Mouse (Mus musculus) forebrain, embryonic 13.5 days (tissue): ENCODE measurements around the gene Atp8a2. TPM values are rescaled to one million over a fixed set of nuclear protein-coding genes. Genes with fewer than 3 reads are reported as not detected.

Experiments
- ATAC-seq: fragments of 200-750 bp; cut with Nextera tagmentation; 2 replicates; pipeline ENCODE4 v1.8.0; 2017
- H3K27ac ChIP-seq: fragments of 300-500 bp; sonication (generic); 2 replicates; pipeline ENCODE4 v1.5.1; 2015; ENCODE audit warnings: inconsistent platforms, mild to moderate bottlenecking, moderate library complexity
- H3K27me3 ChIP-seq: fragments of 300-500 bp; sonication (generic); 2 replicates; pipeline ENCODE4 v1.6.1; 2015; ENCODE audit warnings: mild to moderate bottlenecking, inconsistent platforms
- H3K36me3 ChIP-seq: fragments of 300-500 bp; sonication (generic); 2 replicates; pipeline ENCODE4 v1.6.1; 2015; ENCODE audit warnings: mild to moderate bottlenecking, inconsistent platforms; ENCODE audit not compliant: poor library complexity, severe bottlenecking
- H3K4me1 ChIP-seq: fragments of 300-500 bp; sonication (generic); 2 replicates; pipeline ENCODE4 v1.6.1; 2015; ENCODE audit warnings: inconsistent platforms
- H3K4me2 ChIP-seq: fragments of 300-500 bp; sonication (generic); 2 replicates; pipeline ENCODE4 v1.6.1; 2015; ENCODE audit warnings: inconsistent platforms, mild to moderate bottlenecking, moderate library complexity
- H3K4me3 ChIP-seq: fragments of 300-500 bp; sonication (generic); 2 replicates; pipeline ENCODE4 v1.5.1; 2015; ENCODE audit warnings: mild to moderate bottlenecking, inconsistent platforms
- H3K9ac ChIP-seq: fragments of 300-500 bp; sonication (generic); 2 replicates; pipeline ENCODE4 v1.6.1; 2015; ENCODE audit warnings: mild to moderate bottlenecking, inconsistent platforms
- H3K9me3 ChIP-seq: fragments of 300-500 bp; sonication (generic); replicated peaks from 2 replicates; pipeline ENCODE4 v1.6.1; 2016; ENCODE audit warnings: inconsistent platforms
- WGBS: fragments of 180-500 bp; shearing (Covaris S2); methylation state at CpG from one replicate; pipeline ENCODE4 v1.1.7; 2015; 5-methylcytosine and 5-hydroxymethylcytosine counted together
- polyA plus RNA-seq: library from polyadenylated mRNA; unstranded; fragments of >200 nt; fragmentation: Nextera tagmentation; extraction: Ambion mirVana; gene quantifications from 2 replicates; pipeline ENCODE4 v1.2.1, GENCODE M21; 2015

Atp8a2 gene
- polyA plus RNA-seq, 1 experiment from 2014 or later: 16.9 TPM

- H3K36me3 ChIP-seq: no peaks in the 10 kb centered on the region
- no peaks in the 10 kb centered on the region for H3K27me3 ChIP-seq
- H3K27ac ChIP-seq: no peak overlapping the region
- H3K9ac ChIP-seq: no peak overlapping the region
- H3K4me2 ChIP-seq: no peak overlapping the region
- no peaks in the 10 kb centered on the region for H3K9me3 ChIP-seq
- no peak overlapping the region for H3K4me3 ChIP-seq
- 98% methylated on average over 4 of the region's 4 CpGs for whole genome bisulfite sequencing
- H3K4me1 ChIP-seq: no peaks in the 10 kb centered on the region
- no peak for ATAC-seq
Observed at GRCm38 (mm10) chr14:60138339-60138738, 58.6 kb downstream of the Atp8a2 start.

DNA sequence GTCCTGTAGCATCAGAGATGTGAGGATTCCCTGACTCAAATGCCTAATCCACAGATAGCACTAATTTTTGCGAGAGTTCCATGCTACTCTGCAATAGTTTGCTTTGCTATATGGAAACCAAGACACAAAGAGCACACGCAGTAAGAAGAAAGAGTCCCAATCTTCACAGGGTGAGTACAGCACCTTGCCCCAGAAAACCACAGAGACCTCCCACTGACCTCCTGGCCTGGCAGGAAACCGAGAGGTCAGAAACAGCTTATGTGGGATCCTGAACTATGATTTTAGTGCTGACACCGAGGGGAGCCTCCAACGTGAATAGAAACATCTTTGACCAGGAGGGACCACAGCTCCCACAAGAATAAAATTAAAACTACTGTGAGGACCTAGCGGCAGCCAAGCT is 59.2 kb downstream of the Atp8a2 start:
- WGBS: 82% methylated on average over 6 of the region's 6 CpGs
- H3K36me3 ChIP-seq: no peaks in the 10 kb centered on the region

GRCm38 (mm10) chr14:60135801-60136200 is 61.2 kb downstream of the Atp8a2 start:
- Histone ChIP-seq H3K27ac (no peak overlapping the region), H3K4me2 (no peak overlapping the region), H3K27me3 (no peaks in the 10 kb centered on the region), H3K36me3 (no peaks in the 10 kb centered on the region), H3K9me3 (no peaks in the 10 kb centered on the region), H3K4me1 (no peaks in the 10 kb centered on the region), H3K4me3 (no peak overlapping the region), H3K9ac (no peak overlapping the region)
- 90% methylated on average over 4 of the region's 4 CpGs for WGBS
- no peak for ATAC-seq

More for the DNA sequence above, 59.2 kb downstream of the Atp8a2 start:
- ATAC-seq: no peak
- H3K27me3 ChIP-seq: no peaks in the 10 kb centered on the region
- H3K4me1 ChIP-seq: no peaks in the 10 kb centered on the region
- no peak overlapping the region for H3K4me2 ChIP-seq
- H3K9ac ChIP-seq: no peak overlapping the region
- H3K4me3 ChIP-seq: no peak overlapping the region
- H3K27ac ChIP-seq: no peak overlapping the region
- H3K9me3 ChIP-seq: no peaks in the 10 kb centered on the region

GRCm38 (mm10) chr14:60134720-60135119 is 62.3 kb downstream of the Atp8a2 start:
- H3K36me3 ChIP-seq: no peaks in the 10 kb centered on the region
- no peaks in the 10 kb centered on the region for H3K27me3 ChIP-seq
- H3K4me3 ChIP-seq: no peak overlapping the region
- ATAC-seq: no peak
- no peaks in the 10 kb centered on the region for H3K9me3 ChIP-seq
- no peak overlapping the region for H3K4me2 ChIP-seq
- no peak overlapping the region for H3K9ac ChIP-seq
- no peak overlapping the region for H3K27ac ChIP-seq
- WGBS: 78% methylated on average over 9 of the region's 9 CpGs
- no peaks in the 10 kb centered on the region for H3K4me1 ChIP-seq

DNA sequence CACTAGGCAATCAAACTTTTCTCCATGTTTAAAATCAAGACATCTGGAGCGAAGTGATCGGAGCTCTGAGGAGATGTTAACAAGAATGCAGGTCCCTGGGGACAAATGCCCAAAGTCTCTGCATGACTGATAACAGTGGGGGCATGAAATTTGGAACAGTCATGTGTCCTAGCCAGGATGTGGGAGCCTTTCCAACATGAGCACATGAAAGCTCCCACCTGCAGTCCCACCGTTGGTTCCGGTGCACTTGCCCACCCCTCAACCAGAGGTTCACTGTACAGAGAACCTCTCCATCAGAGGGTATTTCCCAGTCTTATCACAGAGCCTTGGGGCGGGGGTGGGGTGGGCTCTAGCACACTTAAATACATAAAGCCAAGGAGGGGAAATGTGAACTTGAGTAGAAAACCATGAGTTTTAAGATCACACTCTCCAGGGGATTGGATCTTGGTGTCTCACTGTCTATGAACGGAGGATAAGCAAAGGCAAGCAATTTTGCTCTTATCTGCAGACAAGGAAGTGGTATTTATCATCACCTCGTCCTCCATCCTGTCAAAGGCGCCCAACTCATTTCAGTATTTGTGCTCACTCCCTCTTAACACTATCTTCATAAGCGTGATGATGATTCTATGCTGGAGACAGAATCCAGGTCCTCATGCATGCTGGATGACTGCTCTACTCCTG is 65.6 kb downstream of the Atp8a2 start:
- H3K27me3 ChIP-seq: no peaks in the 10 kb centered on the region
- no peak overlapping the region for H3K9ac ChIP-seq
- H3K4me2 ChIP-seq: no peak overlapping the region
- no peaks in the 10 kb centered on the region for H3K9me3 ChIP-seq
- no peaks in the 10 kb centered on the region for H3K36me3 ChIP-seq
- no peak overlapping the region for H3K4me3 ChIP-seq
- no peak overlapping the region for H3K27ac ChIP-seq
- 94% methylated on average over 9 of the region's 9 CpGs for WGBS
- H3K4me1 ChIP-seq: no peaks in the 10 kb centered on the region
- ATAC-seq: no peak

- 93% methylated on average over 5 of the region's 5 CpGs for WGBS
- H3K9me3 ChIP-seq: no peaks in the 10 kb centered on the region
- H3K9ac ChIP-seq: no peak overlapping the region
- H3K27ac ChIP-seq: no peak overlapping the region
- no peak overlapping the region for H3K4me3 ChIP-seq
- H3K4me1 ChIP-seq: no peaks in the 10 kb centered on the region
- H3K27me3 ChIP-seq: no peaks in the 10 kb centered on the region
- no peak overlapping the region for H3K4me2 ChIP-seq
- no peak for ATAC-seq
- H3K36me3 ChIP-seq: no peaks in the 10 kb centered on the region
Observed at GRCm38 (mm10) chr14:60129564-60129963, 67.4 kb downstream of the Atp8a2 start.

GRCm38 (mm10) chr14:60125202-60125601 is 71.8 kb downstream of the Atp8a2 start:
- H3K27ac ChIP-seq: no peak overlapping the region
- peaks cover 6% of the 10 kb centered on the region; the same call in 1 of the 2 replicates for H3K4me1 ChIP-seq
- H3K9ac ChIP-seq: no peak overlapping the region
- H3K4me3 ChIP-seq: no peak overlapping the region
- no peaks in the 10 kb centered on the region for H3K36me3 ChIP-seq
- ATAC-seq: no peak
- H3K27me3 ChIP-seq: no peaks in the 10 kb centered on the region
- H3K9me3 ChIP-seq: no peaks in the 10 kb centered on the region
- WGBS: 85% methylated on average over 9 of the region's 9 CpGs
- no peak overlapping the region for H3K4me2 ChIP-seq

GRCm38 (mm10) chr14:60121572-60121971 is 75.4 kb downstream of the Atp8a2 start:
- H3K36me3 ChIP-seq: no peaks in the 10 kb centered on the region
- no peak overlapping the region for H3K27ac ChIP-seq
- no peak overlapping the region for H3K4me2 ChIP-seq
- H3K4me1 ChIP-seq: peaks cover 6% of the 10 kb centered on the region; the same call in 1 of the 2 replicates
- no peaks in the 10 kb centered on the region for H3K27me3 ChIP-seq
- H3K9me3 ChIP-seq: no peaks in the 10 kb centered on the region
- no peak for ATAC-seq
- 31% methylated on average over 10 of the region's 10 CpGs for WGBS
- H3K9ac ChIP-seq: no peak overlapping the region
- H3K4me3 ChIP-seq: no peak overlapping the region

DNA sequence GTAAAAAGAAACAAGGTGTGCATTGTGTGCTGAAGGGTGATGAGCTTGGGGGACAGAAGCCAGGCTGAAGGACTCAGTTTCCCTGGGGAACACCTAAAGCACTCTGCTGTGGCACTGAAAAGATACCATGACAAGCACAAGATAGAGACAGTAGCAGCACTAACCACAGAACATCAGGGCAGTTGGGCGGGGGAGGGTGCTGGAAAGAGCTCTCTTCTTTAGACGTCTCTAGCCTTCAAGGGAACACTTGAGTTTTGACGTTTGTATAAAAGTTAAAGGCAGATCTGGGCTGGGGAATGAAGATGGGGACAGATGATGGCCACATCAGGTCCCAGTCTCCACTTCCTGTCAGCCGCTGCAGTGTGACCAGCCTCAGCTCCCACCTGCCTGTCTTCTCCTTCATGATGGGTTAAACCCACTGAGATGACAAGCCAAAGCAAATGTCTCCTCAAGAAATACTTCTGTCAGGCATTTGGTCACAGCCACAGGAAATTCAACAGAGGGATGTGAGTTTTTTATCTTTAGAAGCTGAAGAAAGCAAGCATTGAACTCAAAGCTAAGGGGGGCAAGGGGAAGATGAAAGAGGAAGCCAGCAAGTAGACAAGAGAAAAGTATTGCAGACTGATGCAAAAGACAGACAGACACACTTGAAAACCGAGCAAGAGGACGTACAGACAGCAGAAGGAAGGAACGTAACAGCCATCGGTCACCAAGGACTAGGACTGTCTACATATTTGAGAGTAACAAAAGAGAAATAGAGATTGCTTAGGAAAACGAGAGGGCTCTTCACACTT is 79.0 kb downstream of the Atp8a2 start:
- no peak overlapping the region for H3K27ac ChIP-seq
- H3K4me2 ChIP-seq: no peak overlapping the region
- no peak overlapping the region for H3K4me3 ChIP-seq
- no peaks in the 10 kb centered on the region for H3K36me3 ChIP-seq
- no peak for ATAC-seq
- H3K9me3 ChIP-seq: no peaks in the 10 kb centered on the region
- WGBS: 85% methylated on average over 9 of the region's 9 CpGs
- H3K9ac ChIP-seq: no peak overlapping the region
- H3K4me1 ChIP-seq: peaks cover 6% of the 10 kb centered on the region; the same call in 1 of the 2 replicates
- H3K27me3 ChIP-seq: no peaks in the 10 kb centered on the region

DNA sequence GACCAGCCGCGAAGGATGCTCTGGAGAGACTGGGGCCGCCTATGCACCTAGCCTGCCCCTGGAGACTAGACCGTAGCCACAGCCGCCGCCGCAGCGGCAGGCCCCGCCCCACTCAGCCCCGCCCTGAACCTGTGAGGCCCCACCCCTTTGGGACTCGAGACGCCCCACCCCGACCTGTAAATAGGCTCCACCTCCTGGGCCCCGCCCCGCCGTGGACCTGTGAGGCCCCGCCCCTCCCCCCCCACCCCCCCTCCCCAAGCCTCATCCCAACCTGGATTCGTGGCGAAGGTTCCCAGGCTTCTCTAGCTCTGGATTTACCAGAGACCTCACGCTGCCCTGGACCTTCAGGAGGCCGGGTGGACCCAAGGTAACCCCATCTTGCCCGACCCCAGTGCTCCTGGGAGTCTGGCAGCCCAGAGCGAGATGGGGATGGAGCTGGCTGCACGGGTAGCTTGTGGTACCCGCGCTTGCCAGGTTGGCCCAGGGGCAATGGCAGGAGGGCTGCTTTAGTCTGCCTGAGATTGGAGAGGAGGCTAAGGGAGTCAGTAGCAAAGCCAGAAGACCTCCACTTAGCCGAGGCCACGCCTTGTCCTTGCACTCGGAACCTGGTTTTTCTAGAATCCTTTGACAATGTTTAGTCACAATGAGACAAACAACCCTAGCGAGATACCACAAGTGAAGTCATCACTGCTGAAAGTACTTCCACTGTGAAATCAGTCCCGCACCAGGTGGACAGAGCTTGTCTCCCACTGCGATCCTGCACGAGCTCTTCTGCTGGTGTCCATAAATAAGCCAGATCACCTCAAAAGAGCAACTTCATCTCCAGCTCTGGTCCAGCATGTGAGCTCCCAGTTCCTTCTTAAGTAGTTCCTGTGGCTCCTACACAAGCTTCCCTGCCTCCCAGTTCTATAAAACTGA is 109.9 kb downstream of the Atp8a2 start:
- ATAC-seq: peak; percentile 94
- H3K36me3 ChIP-seq: no peaks in the 10 kb centered on the region
- H3K4me2 ChIP-seq: peak overlapping the region; percentile 78
- no peak overlapping the region for H3K27ac ChIP-seq
- no peaks in the 10 kb centered on the region for H3K27me3 ChIP-seq
- H3K4me3 ChIP-seq: peak overlapping the region; percentile 55
- H3K9me3 ChIP-seq: no peaks in the 10 kb centered on the region
- WGBS: 15% methylated on average over 24 of the region's 33 CpGs
- H3K9ac ChIP-seq: peak overlapping the region; percentile 76
- H3K4me1 ChIP-seq: peaks cover 10% of the 10 kb centered on the region

GRCm38 (mm10) chr14:60086254-60086807 is 110.6 kb downstream of the Atp8a2 start:
- Histone ChIP-seq H3K27ac (no peak overlapping the region), H3K36me3 (no peaks in the 10 kb centered on the region), H3K4me1 (peaks cover 10% of the 10 kb centered on the region), H3K4me3 (peak overlapping the region; percentile 55), H3K9me3 (no peaks in the 10 kb centered on the region), H3K9ac (peak overlapping the region; percentile 76), H3K27me3 (no peaks in the 10 kb centered on the region), H3K4me2 (peak overlapping the region; percentile 78)
- ATAC-seq: peak; percentile 54
- WGBS: under 1% methylated on average over 21 of the region's 21 CpGs
